Mouse (Mus musculus) hindbrain, postnatal 0 days (tissue): ENCODE data around the gene Eef1akmt2. TPM values are rescaled to one million over a fixed set of nuclear protein-coding genes. Genes with fewer than 3 reads are reported as not detected.

Experiments
- ATAC-seq: fragments of 200-750 bp; cut with Nextera tagmentation; 2 replicates; pipeline ENCODE4 v1.8.0; 2017; ENCODE audit warnings: mild to moderate bottlenecking, moderate TSS enrichment, moderate library complexity
- DNase-seq: peaks from one replicate; pipeline ENCODE4 v3.0.0-alpha.2; 2015; ENCODE audit warnings: low spot score
- H3K27ac ChIP-seq: fragments of 300-500 bp; sonication (generic); 2 replicates; pipeline ENCODE4 v1.5.1; 2014; ENCODE audit warnings: mild to moderate bottlenecking
- H3K27me3 ChIP-seq: fragments of 300-500 bp; sonication (generic); 2 replicates; pipeline ENCODE4 v1.6.1; 2014; ENCODE audit warnings: low read length, mixed read lengths; ENCODE audit not compliant: insufficient read depth
- H3K36me3 ChIP-seq: fragments of 300-500 bp; sonication (generic); 2 replicates; pipeline ENCODE4 v1.6.1; 2014; ENCODE audit warnings: low read length, mixed read lengths; ENCODE audit not compliant: insufficient read depth
- H3K4me1 ChIP-seq: fragments of 300-500 bp; sonication (generic); 2 replicates; pipeline ENCODE4 v1.6.1; 2014; ENCODE audit warnings: antibody characterized with exemption, low read length, mixed read lengths; ENCODE audit not compliant: insufficient read depth
- H3K4me2 ChIP-seq: fragments of 300-500 bp; sonication (generic); 2 replicates; pipeline ENCODE4 v1.6.1; 2014; ENCODE audit warnings: low read depth, mild to moderate bottlenecking, low read length, moderate library complexity, mixed read lengths
- H3K4me3 ChIP-seq: fragments of 300-500 bp; sonication (generic); 2 replicates; pipeline ENCODE4 v1.5.1; 2014; ENCODE audit warnings: low read length
- H3K9ac ChIP-seq: fragments of 300-500 bp; sonication (generic); replicated peaks from 2 replicates; pipeline ENCODE4 v1.6.1; 2014; ENCODE audit warnings: mild to moderate bottlenecking, low read length, moderate library complexity, mixed read lengths
- H3K9me3 ChIP-seq: fragments of 300-500 bp; sonication (generic); 2 replicates; pipeline ENCODE4 v1.6.1; 2016; ENCODE audit warnings: low read length, mixed read lengths
- CTCF ChIP-seq: IDR thresholded peaks from 2 replicates; pipeline ENCODE4 v1.5.1; 2016; ENCODE audit warnings: antibody characterized with exemption, control low read depth, low read depth
- WGBS: fragments of 180-500 bp; shearing (Covaris S2); extraction: QIAGEN DNeasy Blood & Tissue Kit; methylation state at CpG from one replicate; pipeline ENCODE4 v1.1.7; 2014; 5-methylcytosine and 5-hydroxymethylcytosine counted together
- polyA plus RNA-seq: library from polyadenylated mRNA; unstranded; fragments of >200 nt; fragmentation: Nextera tagmentation; extraction: Ambion mirVana; gene quantifications from 2 replicates; pipeline ENCODE4 v1.2.1, GENCODE M21; 2015
- total RNA-seq: library from RNA; depleted of rRNA; stranded (reverse); fragments of >200 nt; gene quantifications from 2 replicates; pipeline ENCODE4 v1.2.3, GENCODE M21; 2014

Gene Eef1akmt2
- total and polyA plus RNA-seq, 2 experiments from 2014 or later, result 34.0 to 76.7 TPM

DNA sequence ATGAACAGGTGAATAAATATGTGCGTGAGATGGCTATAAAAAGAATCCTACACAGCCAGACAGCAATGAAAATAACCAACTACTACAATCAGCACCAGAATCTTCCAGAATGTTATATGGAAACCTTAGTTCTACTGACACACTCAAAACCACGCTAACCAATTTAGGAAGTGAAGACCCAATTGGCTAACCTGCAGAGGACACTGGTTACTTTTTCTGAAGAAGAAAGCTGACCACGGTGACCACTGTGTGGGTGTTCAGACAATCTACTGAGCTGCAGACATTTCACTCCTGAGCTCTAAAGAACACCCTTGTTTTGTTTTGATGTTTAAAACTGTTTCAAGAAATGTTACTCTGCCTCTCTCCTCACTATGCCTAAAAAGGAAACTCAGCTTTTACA lies 9.3 kb downstream of the Eef1akmt2 start:
- Histone ChIP-seq H3K9ac (no peak overlapping the region), H3K9me3 (no peaks in the 10 kb centered on the region), H3K36me3 (peaks cover 7% of the 10 kb centered on the region; the same call in 1 of the 2 replicates)

DNA sequence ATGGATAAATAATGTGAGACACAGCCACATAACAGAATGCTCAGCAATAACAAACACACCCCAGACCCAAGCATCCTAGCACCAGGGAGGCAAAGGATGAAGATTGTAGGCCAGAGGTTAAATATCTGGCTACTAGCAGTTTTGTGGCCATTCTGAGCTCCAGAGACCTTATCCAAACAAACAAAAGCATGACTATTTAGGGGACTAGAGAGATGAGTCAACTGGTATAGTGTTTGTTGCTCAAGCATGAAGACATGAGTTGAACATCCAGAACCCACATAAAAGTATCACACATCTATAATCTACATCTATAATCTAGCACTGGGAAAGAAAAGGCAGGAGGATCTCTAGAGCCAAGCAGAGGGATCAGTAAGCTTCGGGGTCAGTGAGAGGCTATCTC lies 10.0 kb downstream of the Eef1akmt2 start:
- ATAC-seq, result no peak
- H3K4me2 ChIP-seq, result no peak overlapping the region
- H3K4me1 ChIP-seq, result no peaks in the 10 kb centered on the region
- no peak overlapping the region for H3K9ac ChIP-seq
- WGBS, result 100% methylated on average over 1 of the region's 1 CpGs
- DNase-seq, result no peak
- no peak overlapping the region for H3K4me3 ChIP-seq
- TF ChIP-seq CTCF, result no peak
- no peaks in the 10 kb centered on the region for H3K9me3 ChIP-seq
- H3K27me3 ChIP-seq, result no peaks in the 10 kb centered on the region
- no peak overlapping the region for H3K27ac ChIP-seq
- peaks cover 3% of the 10 kb centered on the region; the same call in 1 of the 2 replicates for H3K36me3 ChIP-seq

More for the DNA sequence above, 9.3 kb downstream of the Eef1akmt2 start:
- no peak for DNase-seq
- H3K4me3 ChIP-seq, result no peak overlapping the region
- H3K4me2 ChIP-seq, result no peak overlapping the region
- no peak overlapping the region for H3K27ac ChIP-seq
- no peaks in the 10 kb centered on the region for H3K27me3 ChIP-seq
- no peaks in the 10 kb centered on the region for H3K4me1 ChIP-seq
- no peak for TF ChIP-seq CTCF
- 93% methylated on average over 3 of the region's 3 CpGs for WGBS
- no peak for ATAC-seq

DNA sequence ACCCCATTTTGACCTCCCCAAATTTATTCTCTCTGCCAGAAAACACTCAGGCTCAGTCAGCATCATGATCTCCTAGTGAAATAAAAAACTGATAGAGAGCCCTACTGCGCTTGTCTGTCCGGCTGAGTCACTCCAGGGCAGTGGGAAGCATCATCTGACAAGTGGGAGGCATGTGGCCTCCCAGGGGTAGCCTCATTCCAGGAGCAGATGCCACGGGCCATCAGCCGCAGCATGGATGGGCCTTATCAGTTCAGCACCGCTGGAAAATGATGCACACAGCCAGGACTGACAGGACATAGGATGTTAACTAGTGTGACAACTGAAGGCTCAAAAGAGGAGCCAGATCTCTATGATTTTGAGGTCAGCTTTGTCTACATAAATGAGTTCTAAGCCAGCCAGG lies 11.2 kb downstream of the Eef1akmt2 start:
- no peak for TF ChIP-seq CTCF
- Histone ChIP-seq H3K4me2 (no peak overlapping the region), H3K27ac (no peak overlapping the region), H3K9me3 (no peaks in the 10 kb centered on the region), H3K36me3 (peaks cover 3% of the 10 kb centered on the region; the same call in 1 of the 2 replicates), H3K9ac (no peak overlapping the region), H3K27me3 (no peaks in the 10 kb centered on the region), H3K4me3 (no peak overlapping the region), H3K4me1 (no peaks in the 10 kb centered on the region)
- DNase-seq, result no peak
- no peak for ATAC-seq
- 72% methylated on average over 5 of the region's 5 CpGs for WGBS

DNA sequence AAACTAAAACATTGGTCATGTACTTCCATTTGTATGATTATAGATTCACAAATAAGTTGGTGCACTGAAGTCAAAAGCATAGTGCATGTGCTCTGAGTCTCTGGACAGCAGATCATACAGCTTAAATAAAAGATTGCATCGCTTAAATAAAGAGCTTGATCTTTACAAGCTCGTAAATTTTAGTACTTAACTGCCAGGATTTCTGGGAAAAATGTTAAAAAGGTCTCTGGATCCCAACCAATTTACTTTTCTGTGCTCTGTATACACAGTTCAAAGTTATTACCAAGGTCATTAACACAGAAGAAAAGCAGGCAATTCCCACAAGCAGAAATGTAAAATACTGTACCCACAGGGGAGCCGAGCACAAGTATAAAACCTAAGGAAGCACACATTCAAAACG lies 21.5 kb downstream of the Eef1akmt2 start:
- Histone ChIP-seq H3K27ac (no peak overlapping the region), H3K36me3 (peaks cover 26% of the 10 kb centered on the region), H3K4me3 (no peak overlapping the region), H3K9me3 (no peaks in the 10 kb centered on the region), H3K4me2 (no peak overlapping the region), H3K4me1 (no peaks in the 10 kb centered on the region), H3K27me3 (no peaks in the 10 kb centered on the region), H3K9ac (no peak overlapping the region)
- no peak for TF ChIP-seq CTCF
- ATAC-seq (no peak), DNase-seq (no peak)
- WGBS, result 76% methylated on average over 4 of the region's 4 CpGs

DNA sequence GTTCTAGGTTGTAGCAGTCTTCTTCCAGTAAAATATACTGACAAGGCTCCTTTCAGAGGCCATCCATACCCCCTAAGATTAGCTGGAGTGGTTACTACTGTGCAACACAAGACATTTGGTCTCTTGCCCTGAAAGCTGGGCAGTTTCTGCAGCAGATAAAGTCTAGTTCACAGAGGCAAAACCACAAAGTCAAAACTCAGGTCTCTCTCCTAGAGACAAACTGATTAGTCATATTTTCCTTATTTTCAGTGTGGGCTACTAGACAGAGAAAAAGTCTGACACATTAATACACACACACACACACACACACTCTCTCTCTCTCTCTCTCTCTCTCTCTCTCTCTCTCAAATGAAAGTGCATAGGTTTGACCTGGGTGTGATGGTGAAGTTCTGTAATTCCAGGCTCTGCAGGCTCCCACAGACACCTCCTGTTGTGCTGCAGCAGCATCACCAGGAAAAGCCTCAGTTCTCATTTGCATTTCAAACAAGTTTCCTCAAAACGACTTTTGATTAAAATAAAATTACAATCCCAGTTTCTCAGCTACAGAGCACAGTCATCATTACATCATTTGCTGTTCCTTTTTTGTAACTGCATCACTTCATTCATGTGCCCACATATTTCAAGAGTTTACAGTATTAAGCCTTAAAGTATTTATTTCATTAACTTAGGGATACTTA lies 28.0 kb downstream of the Eef1akmt2 start:
- no peaks in the 10 kb centered on the region for H3K4me1 ChIP-seq
- no peak overlapping the region for H3K9ac ChIP-seq
- no peaks in the 10 kb centered on the region for H3K9me3 ChIP-seq
- WGBS, result 23% methylated on average over 1 of the region's 1 CpGs
- TF ChIP-seq CTCF, result no peak
- peaks cover 21% of the 10 kb centered on the region for H3K36me3 ChIP-seq
- H3K27ac ChIP-seq, result no peak overlapping the region
- no peak for ATAC-seq
- H3K27me3 ChIP-seq, result no peaks in the 10 kb centered on the region
- H3K4me3 ChIP-seq, result no peak overlapping the region
- no peak for DNase-seq
- no peak overlapping the region for H3K4me2 ChIP-seq

DNA sequence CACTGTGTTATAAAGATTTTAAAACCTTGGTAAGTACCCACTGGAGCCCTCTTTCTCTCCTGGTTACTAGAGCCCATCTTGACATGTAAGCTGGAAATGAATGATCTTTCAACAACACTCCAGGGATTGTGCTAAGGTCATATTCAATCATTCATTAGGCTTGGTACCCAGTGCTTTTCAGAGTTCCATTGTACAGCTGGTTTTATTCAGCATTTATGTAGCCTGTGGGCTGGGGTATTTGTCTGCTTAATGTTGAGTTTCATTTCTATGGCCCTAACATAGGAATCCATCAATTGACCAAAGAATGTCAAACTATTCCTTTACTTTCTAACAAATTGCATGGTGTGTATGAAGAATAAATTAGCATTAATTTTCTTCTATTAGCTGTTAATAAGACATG lies 28.6 kb downstream of the Eef1akmt2 start:
- Histone ChIP-seq H3K9me3 (no peaks in the 10 kb centered on the region), H3K4me1 (no peaks in the 10 kb centered on the region), H3K27me3 (no peaks in the 10 kb centered on the region), H3K4me3 (no peak overlapping the region), H3K9ac (no peak overlapping the region), H3K4me2 (no peak overlapping the region), H3K36me3 (peaks cover 20% of the 10 kb centered on the region), H3K27ac (no peak overlapping the region)
- ATAC-seq (no peak), DNase-seq (no peak)
- TF ChIP-seq CTCF, result no peak

DNA sequence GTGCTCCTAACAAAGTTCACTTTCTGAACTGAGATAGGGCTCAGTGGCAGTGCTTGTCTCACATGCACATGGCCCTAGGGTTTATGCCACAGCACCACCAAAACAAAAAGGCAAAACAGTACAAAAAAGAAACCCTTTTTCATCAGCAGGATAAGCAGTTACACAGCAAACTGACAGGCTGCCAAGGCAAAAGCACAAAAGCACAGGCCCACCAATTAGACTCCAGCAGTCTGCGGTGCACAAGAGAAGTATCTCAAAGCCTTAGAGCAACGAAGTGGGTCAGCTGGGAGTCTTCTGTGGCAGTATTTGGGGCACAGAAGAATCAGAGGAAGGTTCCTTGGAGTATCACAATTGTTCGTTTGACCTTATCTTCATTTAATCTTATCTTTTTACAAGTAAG lies 31.8 kb downstream of the Eef1akmt2 start:
- no peaks in the 10 kb centered on the region for H3K4me1 ChIP-seq
- no peak overlapping the region for H3K4me2 ChIP-seq
- H3K27ac ChIP-seq, result no peak overlapping the region
- no peak for TF ChIP-seq CTCF
- H3K4me3 ChIP-seq, result no peak overlapping the region
- DNase-seq (no peak), ATAC-seq (no peak)
- H3K36me3 ChIP-seq, result peaks cover 5% of the 10 kb centered on the region; the same call in 1 of the 2 replicates
- WGBS, result 69% methylated on average over 3 of the region's 3 CpGs
- H3K27me3 ChIP-seq, result no peaks in the 10 kb centered on the region
- no peaks in the 10 kb centered on the region for H3K9me3 ChIP-seq
- H3K9ac ChIP-seq, result no peak overlapping the region
